Mouse (Mus musculus) limb, embryonic 12.5 days (tissue): ENCODE data around the gene Zfhx3. TPM values are rescaled to one million over a fixed set of nuclear protein-coding genes. Genes with fewer than 3 reads are reported as not detected.

Experiments
- ATAC-seq: fragments of 200-750 bp; cut with Nextera tagmentation; 2 replicates; pipeline ENCODE4 v1.8.0; 2017; ENCODE audit warnings: low read depth, moderate TSS enrichment; ENCODE audit not compliant: insufficient number of reproducible peaks, insufficient read depth, low FRiP score, low TSS enrichment
- H3K27ac ChIP-seq: fragments of 300-500 bp; sonication (generic); 2 replicates; pipeline ENCODE4 v1.5.1; 2016; ENCODE audit warnings: mild to moderate bottlenecking, moderate library complexity
- H3K27me3 ChIP-seq: fragments of 300-500 bp; sonication (generic); 2 replicates; pipeline ENCODE4 v1.6.1; 2016; ENCODE audit warnings: mild to moderate bottlenecking, moderate library complexity
- H3K36me3 ChIP-seq: fragments of 300-500 bp; sonication (generic); 2 replicates; pipeline ENCODE4 v1.6.1; 2016; ENCODE audit warnings: mild to moderate bottlenecking, moderate library complexity
- H3K4me1 ChIP-seq: fragments of 300-500 bp; sonication (generic); replicated peaks from 2 replicates; pipeline ENCODE4 v1.6.1; 2016
- H3K4me2 ChIP-seq: fragments of 300-500 bp; sonication (generic); 2 replicates; pipeline ENCODE4 v1.6.1; 2016; ENCODE audit warnings: mild to moderate bottlenecking, moderate library complexity
- H3K4me3 ChIP-seq: fragments of 300-500 bp; sonication (generic); replicated peaks from 2 replicates; pipeline ENCODE4 v1.5.1; 2016; ENCODE audit warnings: mild to moderate bottlenecking
- H3K9ac ChIP-seq: fragments of 300-500 bp; sonication (generic); replicated peaks from 2 replicates; pipeline ENCODE4 v1.6.1; 2016; ENCODE audit warnings: mild to moderate bottlenecking, moderate library complexity
- H3K9me3 ChIP-seq: fragments of 300-500 bp; sonication (generic); 2 replicates; pipeline ENCODE4 v1.6.1; 2016; ENCODE audit warnings: mild to moderate bottlenecking, moderate library complexity
- WGBS: fragments of 180-500 bp; shearing (Covaris S2); methylation state at CpG from one replicate; pipeline ENCODE4 v1.1.7; 2016; 5-methylcytosine and 5-hydroxymethylcytosine counted together
- polyA plus RNA-seq: library from polyadenylated mRNA; unstranded; fragments of >200 nt; fragmentation: Nextera tagmentation; extraction: Ambion mirVana; gene quantifications from 2 replicates; pipeline ENCODE4 v1.2.1, GENCODE M21; 2016

The Zfhx3 gene
- polyA plus RNA-seq, 1 experiment from 2014 or later = 53.0 TPM

DNA sequence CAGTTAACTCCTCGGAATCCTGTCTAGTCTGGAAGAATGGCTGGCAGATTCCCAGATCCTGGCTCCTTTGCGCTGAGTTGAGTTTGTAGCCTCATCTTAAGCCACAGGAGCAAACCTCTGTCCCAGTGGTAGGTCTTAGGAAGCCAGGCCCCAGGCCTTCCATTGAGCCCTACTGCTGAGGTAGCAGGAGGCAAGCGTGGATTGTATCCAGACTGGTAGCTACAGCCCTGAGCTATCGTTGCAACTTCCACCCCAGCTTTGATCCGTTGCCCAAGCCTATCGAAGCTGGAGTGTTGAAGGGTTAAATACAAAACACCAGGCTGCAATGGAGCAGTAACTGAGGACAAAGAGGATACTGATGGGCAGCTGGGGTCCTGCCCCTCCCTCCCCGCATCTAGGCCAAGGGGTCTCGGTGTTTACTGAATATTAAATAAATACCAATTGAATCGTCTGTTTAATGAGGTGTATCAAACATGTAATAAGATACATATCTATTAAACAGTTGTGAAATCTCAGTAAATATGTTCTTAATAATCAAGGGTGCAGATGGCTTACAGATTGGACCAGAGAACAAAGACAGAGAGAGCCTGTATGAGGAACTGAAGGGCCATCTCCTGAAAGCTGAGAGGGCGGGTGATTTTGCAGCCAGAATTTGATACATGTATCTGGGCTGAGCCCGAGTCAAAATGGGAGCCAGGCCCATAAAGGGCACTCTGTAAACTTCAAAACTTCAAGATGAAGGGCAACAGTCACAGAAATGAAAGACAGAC lies 611.5 kb downstream of the Zfhx3 start:
- no peak overlapping the region for H3K4me2 ChIP-seq
- WGBS = 62% methylated on average over 11 of the region's 11 CpGs
- H3K4me1 ChIP-seq = peaks cover 36% of the 10 kb centered on the region
- no peaks in the 10 kb centered on the region for H3K36me3 ChIP-seq
- peak overlapping the region; percentile 59 for H3K27ac ChIP-seq
- H3K9me3 ChIP-seq = peaks cover 5% of the 10 kb centered on the region; the same call in 1 of the 2 replicates
- H3K9ac ChIP-seq = no peak overlapping the region
- ATAC-seq = no peak
- no peak overlapping the region for H3K4me3 ChIP-seq
- no peaks in the 10 kb centered on the region for H3K27me3 ChIP-seq

DNA sequence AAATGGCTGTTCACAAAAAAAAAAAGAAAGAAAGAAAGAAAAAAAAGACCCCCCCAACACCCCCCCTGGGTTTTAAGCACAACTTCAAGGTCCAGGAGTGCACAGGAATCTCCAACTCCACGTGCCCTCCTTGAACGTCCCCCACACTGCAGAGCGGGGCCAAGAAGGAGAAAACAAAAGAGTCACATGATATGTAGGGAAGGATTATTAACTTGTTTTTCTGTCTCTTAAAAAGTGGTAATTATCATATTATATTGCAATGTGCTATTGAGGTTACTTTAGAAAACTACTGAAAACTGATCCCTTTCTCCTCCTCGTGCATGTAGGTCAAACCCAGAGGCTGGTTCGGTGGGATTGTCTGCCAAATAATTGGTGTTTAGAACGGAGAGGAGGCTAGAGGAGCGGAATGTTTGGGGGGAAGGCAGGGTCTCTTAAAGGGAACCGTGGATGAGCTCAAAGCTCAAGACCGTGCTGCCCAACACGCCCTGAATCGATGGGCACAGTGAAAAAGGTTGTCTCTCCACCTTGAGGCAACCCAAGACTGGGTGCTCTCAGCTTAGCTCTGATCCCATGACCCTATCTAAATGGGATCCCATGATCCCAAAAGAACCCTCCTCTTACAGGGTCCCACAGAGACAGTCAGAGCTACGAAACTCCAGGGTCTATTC lies 612.3 kb downstream of the Zfhx3 start:
- no peak for ATAC-seq
- Histone ChIP-seq H3K4me2 (no peak overlapping the region), H3K9me3 (peaks cover 5% of the 10 kb centered on the region; the same call in 1 of the 2 replicates), H3K27ac (0 out of 2 replicates have a peak overlapping the region, but pooled peaks have one; percentile 41), H3K27me3 (no peaks in the 10 kb centered on the region), H3K9ac (no peak overlapping the region), H3K4me3 (no peak overlapping the region), H3K4me1 (peaks cover 36% of the 10 kb centered on the region), H3K36me3 (no peaks in the 10 kb centered on the region)
- 74% methylated on average over 12 of the region's 12 CpGs for WGBS

DNA sequence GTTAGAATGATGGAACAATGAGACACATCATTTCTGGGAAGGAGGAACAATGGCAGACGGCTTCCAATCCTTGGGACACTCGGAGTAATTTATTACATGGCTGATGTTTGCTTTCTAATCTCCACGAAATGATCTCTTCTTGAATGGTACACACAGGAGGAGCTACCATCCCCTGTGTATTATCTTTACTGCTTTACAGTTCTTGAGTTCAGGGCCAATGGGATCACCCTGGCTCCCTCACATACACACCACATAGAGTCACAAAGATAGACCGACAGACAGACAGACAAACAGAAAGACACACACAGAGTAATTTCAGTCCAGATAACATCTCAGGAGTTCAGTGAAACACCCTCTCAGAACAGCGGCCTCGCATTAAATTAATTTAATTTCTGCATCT lies 621.0 kb downstream of the Zfhx3 start:
- peaks cover 12% of the 10 kb centered on the region for H3K4me1 ChIP-seq
- no peak for ATAC-seq

DNA sequence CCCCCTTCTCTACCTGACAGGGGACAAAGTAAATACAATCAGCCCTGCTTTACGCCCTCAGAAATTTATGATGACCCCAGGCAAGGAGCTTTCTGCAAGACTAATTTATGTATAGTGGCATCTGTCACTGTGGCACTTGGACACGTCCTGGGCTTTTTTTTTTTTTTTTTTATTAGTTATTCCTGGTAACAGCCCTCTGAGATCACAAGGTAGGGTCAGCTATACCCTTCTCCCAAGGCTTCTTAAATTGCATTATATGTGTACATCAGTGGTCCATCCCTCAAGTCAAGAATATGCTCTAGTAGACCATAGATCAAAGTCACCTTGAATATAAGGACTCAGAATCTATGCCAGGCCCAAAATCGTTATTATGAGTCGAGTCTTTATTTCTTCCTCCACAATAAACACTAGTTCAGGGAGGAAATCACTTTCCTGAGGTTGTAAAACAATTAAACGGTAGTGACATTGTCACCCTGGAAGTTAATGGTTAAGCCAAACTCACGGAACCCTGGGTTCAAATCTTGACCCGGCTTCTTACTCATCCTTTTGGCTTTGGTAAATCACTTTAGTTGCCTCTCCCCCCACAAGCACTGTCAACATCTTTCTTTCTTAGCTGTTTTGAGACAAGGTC lies 621.6 kb downstream of the Zfhx3 start:
- H3K4me3 ChIP-seq = no peak overlapping the region
- WGBS = 38% methylated on average over 7 of the region's 7 CpGs
- H3K36me3 ChIP-seq = no peaks in the 10 kb centered on the region
- H3K4me2 ChIP-seq = no peak overlapping the region
- H3K27ac ChIP-seq = no peak overlapping the region
- H3K9ac ChIP-seq = no peak overlapping the region
- H3K4me1 ChIP-seq = peaks cover 12% of the 10 kb centered on the region
- no peaks in the 10 kb centered on the region; the same call in 1 of the 2 replicates for H3K27me3 ChIP-seq
- H3K9me3 ChIP-seq = peaks cover 4% of the 10 kb centered on the region; the same call in 1 of the 2 replicates
- no peak for ATAC-seq

More for the DNA sequence above, 621.0 kb downstream of the Zfhx3 start:
- WGBS = 83% methylated on average over 6 of the region's 6 CpGs
- H3K36me3 ChIP-seq = no peaks in the 10 kb centered on the region
- H3K9ac ChIP-seq = no peak overlapping the region
- H3K4me3 ChIP-seq = no peak overlapping the region
- no peak overlapping the region for H3K27ac ChIP-seq
- H3K4me2 ChIP-seq = no peak overlapping the region
- H3K27me3 ChIP-seq = no peaks in the 10 kb centered on the region; the same call in 1 of the 2 replicates
- peaks cover 8% of the 10 kb centered on the region for H3K9me3 ChIP-seq

DNA sequence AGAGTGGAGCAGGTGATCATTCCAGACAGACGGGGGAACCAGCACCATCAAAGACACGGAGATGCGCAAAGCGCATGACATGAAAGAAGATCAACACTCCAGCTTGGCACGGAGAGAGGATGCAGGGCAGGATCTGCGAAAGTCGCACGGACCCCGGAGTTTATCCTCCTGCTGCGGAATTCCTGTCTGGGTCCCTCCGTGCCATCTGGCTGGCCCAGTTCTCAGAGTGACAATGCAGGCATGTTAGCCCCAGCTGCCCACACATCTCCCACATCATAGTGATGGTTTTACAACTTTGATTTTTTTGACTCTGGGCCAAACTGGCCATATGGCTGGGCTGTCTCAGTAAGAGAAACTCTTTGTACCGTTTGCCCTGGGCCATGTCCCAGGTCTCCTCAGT lies 623.6 kb downstream of the Zfhx3 start:
- no peaks in the 10 kb centered on the region; the same call in 1 of the 2 replicates for H3K27me3 ChIP-seq
- 78% methylated on average over 12 of the region's 12 CpGs for WGBS
- no peak overlapping the region for H3K4me2 ChIP-seq
- H3K9ac ChIP-seq = no peak overlapping the region
- H3K27ac ChIP-seq = no peak overlapping the region
- no peak overlapping the region for H3K4me3 ChIP-seq
- peaks cover 4% of the 10 kb centered on the region; the same call in 1 of the 2 replicates for H3K9me3 ChIP-seq
- no peaks in the 10 kb centered on the region for H3K36me3 ChIP-seq
- no peak for ATAC-seq
- H3K4me1 ChIP-seq = peaks cover 12% of the 10 kb centered on the region

DNA sequence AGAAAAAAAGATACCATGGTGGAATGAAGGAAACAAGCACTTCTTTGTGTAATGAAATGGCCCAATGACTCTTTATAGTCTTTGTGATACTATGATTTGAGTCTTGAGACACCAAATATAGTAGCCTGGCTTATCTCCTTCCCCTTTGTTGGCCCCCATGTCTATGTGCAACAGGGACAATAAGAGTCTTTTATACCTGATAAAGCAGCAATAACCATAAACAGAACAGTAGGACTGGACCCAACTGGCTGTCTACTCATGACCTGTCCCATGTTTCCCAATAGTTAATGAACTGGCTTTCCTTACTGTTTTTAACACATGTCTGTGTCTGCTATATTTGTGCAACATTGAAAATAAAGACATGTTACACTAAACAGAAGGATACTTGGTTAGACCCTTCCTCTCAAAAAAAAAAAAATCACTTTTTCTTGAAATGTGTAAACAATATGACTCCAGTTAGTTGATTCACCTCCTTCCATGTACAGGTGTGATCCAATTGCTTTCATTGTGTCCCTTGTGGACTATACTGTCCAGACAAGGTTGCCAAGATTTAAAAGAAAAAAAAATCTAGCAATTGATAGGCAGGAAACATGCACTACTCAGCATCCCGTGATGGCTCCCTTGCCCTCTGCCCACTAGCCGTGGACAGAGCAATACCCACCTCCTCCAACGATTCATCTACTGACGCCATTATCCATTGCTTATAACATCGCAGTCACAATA lies 631.0 kb downstream of the Zfhx3 start:
- H3K9ac ChIP-seq = no peak overlapping the region
- no peaks in the 10 kb centered on the region for H3K36me3 ChIP-seq
- ATAC-seq = no peak
- peaks cover 14% of the 10 kb centered on the region for H3K4me1 ChIP-seq
- no peak overlapping the region for H3K27ac ChIP-seq
- no peaks in the 10 kb centered on the region for H3K9me3 ChIP-seq
- no peak overlapping the region for H3K4me3 ChIP-seq
- no peak overlapping the region for H3K4me2 ChIP-seq
- H3K27me3 ChIP-seq = peaks cover 10% of the 10 kb centered on the region
- 91% methylated on average over 5 of the region's 5 CpGs for WGBS

DNA sequence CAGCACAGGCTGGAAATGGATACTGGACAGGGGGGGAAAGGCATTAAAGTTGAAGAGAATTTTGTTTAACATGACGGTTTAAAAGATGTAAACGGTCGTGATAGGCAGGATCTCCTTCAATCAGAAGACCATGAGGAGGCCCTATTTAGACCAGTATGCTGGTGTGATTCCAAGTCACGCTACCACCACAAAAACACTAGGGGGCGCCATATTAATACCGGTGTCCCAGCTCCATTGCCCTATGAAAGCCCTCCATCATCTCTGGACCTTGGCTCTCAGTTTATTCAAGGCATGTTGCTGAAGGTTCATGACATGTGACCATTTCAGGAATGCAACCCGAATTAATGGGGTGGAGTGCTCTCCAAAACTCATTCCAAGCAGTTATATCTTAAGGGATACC lies 631.7 kb downstream of the Zfhx3 start:
- Histone ChIP-seq H3K4me1 (peaks cover 20% of the 10 kb centered on the region), H3K9me3 (no peaks in the 10 kb centered on the region), H3K9ac (no peak overlapping the region), H3K27ac (no peak overlapping the region), H3K36me3 (no peaks in the 10 kb centered on the region), H3K4me2 (no peak overlapping the region), H3K4me3 (no peak overlapping the region), H3K27me3 (peaks cover 10% of the 10 kb centered on the region)
- no peak for ATAC-seq
- 30% methylated on average over 7 of the region's 7 CpGs for WGBS

DNA sequence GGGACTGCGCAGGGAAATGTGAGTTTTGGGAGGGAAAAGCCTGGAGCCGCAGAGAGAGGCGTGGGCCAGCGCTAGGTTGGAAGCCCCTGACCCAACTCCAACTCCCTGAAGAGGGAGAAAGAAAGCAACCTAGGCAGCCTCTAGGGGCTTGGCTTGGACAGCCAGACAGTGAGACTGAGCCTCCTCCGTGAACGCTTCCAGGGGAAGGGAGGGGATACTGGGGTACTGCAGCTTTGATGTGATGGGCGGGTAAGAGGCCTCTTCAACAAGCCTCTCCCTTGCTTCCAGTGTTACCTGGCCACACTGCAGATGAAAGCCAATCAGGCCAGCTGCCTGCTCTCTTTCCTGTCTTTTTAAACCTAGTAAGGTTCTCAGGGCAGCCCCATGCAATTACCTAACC lies 635.1 kb downstream of the Zfhx3 start:
- Histone ChIP-seq H3K4me2 (no peak overlapping the region), H3K9me3 (no peaks in the 10 kb centered on the region), H3K9ac (no peak overlapping the region), H3K36me3 (no peaks in the 10 kb centered on the region), H3K4me3 (no peak overlapping the region), H3K27me3 (peaks cover 10% of the 10 kb centered on the region), H3K27ac (no peak overlapping the region), H3K4me1 (peaks cover 29% of the 10 kb centered on the region)
- no peak for ATAC-seq
- WGBS = 24% methylated on average over 7 of the region's 7 CpGs

DNA sequence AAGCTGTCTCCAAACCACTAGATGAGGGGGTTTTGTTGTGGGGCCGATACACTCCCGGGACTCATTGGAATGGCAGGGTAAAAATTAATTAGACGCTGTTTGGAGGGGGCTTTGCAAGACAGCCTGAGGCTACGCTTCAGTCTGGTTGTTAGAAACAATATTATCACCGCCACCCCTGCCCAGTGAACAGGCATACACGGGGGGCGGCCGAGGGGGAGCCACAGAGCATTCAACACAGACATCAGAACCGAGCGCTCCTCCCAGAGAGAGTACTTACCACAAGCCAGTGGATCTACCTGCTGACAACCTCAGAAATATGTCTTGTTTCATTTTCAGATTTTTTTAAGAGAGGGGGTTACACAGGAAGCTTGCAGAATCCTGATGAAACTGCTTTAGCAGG lies 635.9 kb downstream of the Zfhx3 start:
- Histone ChIP-seq H3K9ac (no peak overlapping the region), H3K4me1 (peaks cover 29% of the 10 kb centered on the region), H3K27me3 (peaks cover 10% of the 10 kb centered on the region), H3K36me3 (no peaks in the 10 kb centered on the region), H3K27ac (peak overlapping the region; percentile 36; the same call in 1 of the 2 replicates), H3K4me3 (no peak overlapping the region), H3K9me3 (no peaks in the 10 kb centered on the region), H3K4me2 (peak overlapping the region; percentile 9; the same call in 1 of the 2 replicates)
- no peak for ATAC-seq
- WGBS = 27% methylated on average over 10 of the region's 10 CpGs

DNA sequence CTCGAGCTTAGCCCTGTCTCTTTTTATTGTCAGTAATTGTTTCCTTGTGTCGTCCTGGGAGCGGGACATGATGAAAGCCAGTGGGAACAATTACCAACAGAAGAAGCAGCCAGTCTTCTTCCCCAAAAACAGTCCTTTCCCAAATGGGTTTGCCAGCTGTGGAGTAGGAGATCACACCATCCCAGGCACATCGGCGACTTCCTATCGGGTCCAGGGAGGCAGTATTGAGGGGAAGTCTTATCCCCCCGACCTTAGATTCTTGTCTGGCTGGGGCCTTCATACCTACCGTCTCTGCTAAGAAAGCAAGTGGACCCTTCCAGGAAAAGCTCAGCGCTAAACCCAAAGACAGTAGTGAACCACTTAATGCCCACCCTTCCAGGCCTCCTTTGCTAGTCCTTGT lies 637.4 kb downstream of the Zfhx3 start:
- H3K4me1 ChIP-seq = peaks cover 39% of the 10 kb centered on the region
- no peaks in the 10 kb centered on the region for H3K9me3 ChIP-seq
- H3K36me3 ChIP-seq = no peaks in the 10 kb centered on the region
- no peak overlapping the region for H3K9ac ChIP-seq
- H3K27ac ChIP-seq = peak overlapping the region; percentile 20; the same call in 1 of the 2 replicates
- no peak overlapping the region for H3K4me2 ChIP-seq
- H3K27me3 ChIP-seq = peaks cover 10% of the 10 kb centered on the region
- no peak overlapping the region for H3K4me3 ChIP-seq
- no peak for ATAC-seq
- WGBS = 22% methylated on average over 9 of the region's 9 CpGs

DNA sequence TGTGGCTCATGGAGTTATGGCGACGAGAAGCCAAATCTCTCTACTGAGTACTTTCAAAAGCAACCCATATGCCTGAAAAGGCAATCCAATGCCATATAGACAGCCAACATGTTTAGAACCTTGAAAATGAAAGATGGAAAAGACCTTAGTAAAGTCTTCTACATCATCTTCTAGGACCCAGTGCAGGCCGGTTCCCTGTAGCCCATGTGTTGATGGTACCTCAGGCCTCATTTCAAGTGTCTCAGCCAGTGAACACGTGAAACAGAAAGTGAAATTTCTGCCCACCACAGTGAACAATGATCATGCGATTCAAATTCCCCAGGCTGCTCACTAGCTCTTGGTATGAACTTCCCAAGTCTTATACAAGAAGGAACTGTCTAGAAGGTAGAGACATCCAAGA lies 637.9 kb downstream of the Zfhx3 start:
- no peak for ATAC-seq
- no peak overlapping the region for H3K4me2 ChIP-seq
- H3K27ac ChIP-seq = no peak overlapping the region
- H3K4me3 ChIP-seq = no peak overlapping the region
- no peaks in the 10 kb centered on the region for H3K9me3 ChIP-seq
- H3K36me3 ChIP-seq = no peaks in the 10 kb centered on the region
- 94% methylated on average over 5 of the region's 5 CpGs for WGBS
- peaks cover 10% of the 10 kb centered on the region for H3K27me3 ChIP-seq
- H3K9ac ChIP-seq = no peak overlapping the region
- peaks cover 40% of the 10 kb centered on the region for H3K4me1 ChIP-seq
